ENCODE assay signal across 20 mouse cellular contexts in genomic region chr11:79823631-79824310, GRCm38 (mm10).
DNase-seq lines count a peak whose midpoint lies in the region; ATAC-seq and TF ChIP-seq lines count a peak whose summit lies in the region.
"Had no signal": no experiment of that assay in that cellular context is flagged by ENCODE, and none has a peak within 500 bp of the region (broad histone marks: within the 10 kb centered on the region; RNA-seq: fewer than 3 reads in every experiment).

No protein-coding gene starts in this region.

- no peaks in the 10 kb centered on the region for H3K36me3 ChIP-seq in kidney, adult 2 months (ENCODE audit: control insufficient read depth, insufficient read depth, low read length)
- H3K36me3 ChIP-seq in kidney, embryonic 15.5 days: no peaks in the 10 kb centered on the region
- H3K36me3 ChIP-seq in stomach, postnatal 0 days (ENCODE audit: control insufficient read depth, insufficient read depth, low read length): no peaks in the 10 kb centered on the region
- H3K36me3 ChIP-seq: forebrain, embryonic 12.5 days; hindbrain, embryonic 13.5 days; limb, embryonic 12.5 days had no signal

- 54% methylated on average over 11 of the region's 11 CpGs for WGBS in kidney, adult 2 months
- WGBS in kidney, embryonic 15.5 days: 76% methylated on average over 11 of the region's 11 CpGs
- 48% methylated on average over 11 of the region's 11 CpGs for WGBS in stomach, postnatal 0 days

- H3K4me3 ChIP-seq in kidney, adult 2 months (ENCODE audit: insufficient read depth, low read depth, low read length): no peak overlapping the region
- H3K4me3 ChIP-seq in kidney, embryonic 15.5 days (replicated peaks): no peak overlapping the region
- H3K4me3 ChIP-seq in stomach, postnatal 0 days (ENCODE audit: low read depth, low read length): no peak overlapping the region
- H3K4me3 ChIP-seq: forebrain, embryonic 12.5 days; hindbrain, embryonic 13.5 days; limb, embryonic 12.5 days; megakaryocyte, embryonic 14.5 days had no signal

- ATAC-seq in kidney, embryonic 15.5 days (replicated peaks; ENCODE audit: low FRiP score): no peak
- ATAC-seq in stomach, postnatal 0 days (ENCODE audit: low FRiP score, low TSS enrichment): no peak
- ATAC-seq: intestine, embryonic 16.5 days; lung, postnatal 0 days; Patski had no signal

- H3K4me2 ChIP-seq in kidney, embryonic 15.5 days: no peak overlapping the region
- H3K4me2 ChIP-seq in stomach, postnatal 0 days (replicated peaks; ENCODE audit: low read depth): no peak overlapping the region
- H3K4me2 ChIP-seq: forebrain, embryonic 12.5 days; hindbrain, embryonic 13.5 days; limb, embryonic 12.5 days had no signal

- TF ChIP-seq CTCF in kidney, adult 2 months (conservative IDR thresholded peaks at IDR 0.05; ENCODE audit: insufficient read depth, insufficient read length, low read depth, low read length): no peak
- no peak for TF ChIP-seq CTCF in stomach, postnatal 0 days (IDR thresholded peaks at IDR 0.05; ENCODE audit: low read depth)

- intact Hi-C loops in gastrocnemius, postnatal 36 days (cut with DNase I): no loop called here

- H3K4me1 ChIP-seq in kidney, adult 2 months (ENCODE audit: control insufficient read depth, insufficient read depth, low read length): no peaks in the 10 kb centered on the region
- H3K4me1 ChIP-seq in kidney, embryonic 15.5 days: peaks cover 7% of the 10 kb centered on the region; the same call in 1 of the 2 replicates
- H3K4me1 ChIP-seq in stomach, postnatal 0 days (replicated peaks; ENCODE audit: control insufficient read depth, insufficient read depth): no peaks in the 10 kb centered on the region
- H3K4me1 ChIP-seq: forebrain, embryonic 12.5 days; hindbrain, embryonic 13.5 days; limb, embryonic 12.5 days; megakaryocyte, embryonic 14.5 days had no signal

- no peak for TF ChIP-seq POLR2A in kidney, adult 2 months (IDR thresholded peaks at IDR 0.05; ENCODE audit: low read depth, low read length)

- H3K27me3 ChIP-seq in kidney, adult 2 months (replicated peaks; ENCODE audit: control insufficient read depth, insufficient read depth, low read length): no peaks in the 10 kb centered on the region
- H3K27me3 ChIP-seq in kidney, embryonic 15.5 days: no peaks in the 10 kb centered on the region
- H3K27me3 ChIP-seq in stomach, postnatal 0 days (ENCODE audit: control insufficient read depth, insufficient read depth, low read length): no peaks in the 10 kb centered on the region
- H3K27me3 ChIP-seq: forebrain, embryonic 12.5 days; hindbrain, embryonic 13.5 days; limb, embryonic 12.5 days; Patski had no signal

- H3K27ac ChIP-seq in kidney, adult 2 months (ENCODE audit: insufficient read depth, low read depth, low read length): no peak overlapping the region; the same call in 1 of the 2 replicates
- no peak overlapping the region for H3K27ac ChIP-seq in kidney, embryonic 15.5 days
- H3K27ac ChIP-seq in stomach, postnatal 0 days (replicated peaks): no peak overlapping the region
- H3K27ac ChIP-seq: forebrain, embryonic 12.5 days; hindbrain, embryonic 13.5 days; limb, embryonic 12.5 days; liver, embryonic 14.5 days had no signal

- peak; percentile 41 for DNase-seq in gastrocnemius, adult 18-20 months (ENCODE audit: low spot score)
- DNase-seq in gastrocnemius, postnatal 36 days: no peak
- DNase-seq in kidney, adult 2 months: peak; percentile 82
- DNase-seq in adrenal gland, postnatal 14 days: peak; percentile 67
- peak; percentile 44 for DNase-seq in kidney, postnatal 14 days
- no peak for DNase-seq in testis, postnatal 14 days (ENCODE audit: low spot score)
- DNase-seq in stomach, postnatal 0 days (ENCODE audit: low spot score): no peak
- DNase-seq: B cell, adult 2 months; cerebellum, adult 9-11 months; heart, postnatal 14 days; right cerebral cortex, adult 18-20 months had no signal

- TF ChIP-seq EP300 in stomach, postnatal 0 days (optimal IDR thresholded peaks at IDR 0.05): no peak

- H3K9me3 ChIP-seq in kidney, embryonic 15.5 days (replicated peaks): no peaks in the 10 kb centered on the region; the same call in 1 of the 2 replicates
- H3K9me3 ChIP-seq in stomach, postnatal 0 days (ENCODE audit: control insufficient read depth, low read length): no peaks in the 10 kb centered on the region
- H3K9me3 ChIP-seq: forebrain, embryonic 12.5 days; hindbrain, embryonic 13.5 days had no signal

- no peak overlapping the region for H3K9ac ChIP-seq in kidney, embryonic 15.5 days
- no peak overlapping the region for H3K9ac ChIP-seq in stomach, postnatal 0 days (ENCODE audit: low read length)
- H3K9ac ChIP-seq: forebrain, embryonic 12.5 days; hindbrain, embryonic 13.5 days; limb, embryonic 12.5 days; liver, embryonic 14.5 days had no signal

Comparison
In these comparisons a context has a peak if more than half of its experiments do, and no peak if none do; other contexts are left out.
1. DNase-seq: peak in gastrocnemius, adult 18-20 months (single experiment), kidney, adult 2 months (single experiment), adrenal gland, postnatal 14 days (single experiment) and kidney, postnatal 14 days (single experiment); none in gastrocnemius, postnatal 36 days (0 of 2), testis, postnatal 14 days (single experiment) and stomach, postnatal 0 days (single experiment).